Mouse (Mus musculus) myocyte (in vitro differentiated cells): ENCODE measurements around the gene Fth1.

ENCODE experiments used
- POLR2A ChIP-seq: IDR thresholded peaks from one replicate; pipeline ENCODE4 v1.6.1; 2011; ENCODE audit warnings: low read depth, mild to moderate bottlenecking, control low read depth, moderate library complexity; ENCODE audit not compliant: insufficient read length
- TCF12 ChIP-seq: IDR thresholded peaks from one replicate; pipeline ENCODE4 v1.6.1; 2011; ENCODE audit warnings: mild to moderate bottlenecking, control low read depth; ENCODE audit not compliant: poor library complexity, insufficient read depth, severe bottlenecking

GRCm38 (mm10) chr19:10001206-10001969 lies 21.0 kb downstream of the Fth1 start, which contains the start of the genes Best1 and Rab3il1:
- TF ChIP-seq TCF12 (no peak), POLR2A (no peak)
